Mouse (Mus musculus): ENCODE data around the gene Zfp30.

- TF ChIP-seq CTCF (IDR thresholded peaks at IDR 0.05; ENCODE audit: insufficient read depth, low read length) (no peak), POLR2A (IDR thresholded peaks at IDR 0.05; ENCODE audit: borderline replicate concordance, extremely low read depth, low read depth, low read length) (no peak)
Measured at GRCm38 (mm10) chr7:29760476-29760875, 23.3 kb upstream of the Zfp30 start.
